Mouse (Mus musculus) T-helper 1 cell (primary cell): ENCODE measurements around the gene Kdsr.

Experiments
- in situ Hi-C: fragments of 300-600 bp; cut with MboI, MseI; formaldehyde crosslinking; loops from one replicate; pipeline ENCODE4 v1.15.1; 2025; ENCODE audit warnings: high pct_unique_total_duplicates

The Kdsr gene

GRCm38 (mm10) chr1:106759572-106760435 is at the start of gene Kdsr:
Gene Kdsr (minus strand): TSS chr1:106759727.
- in situ Hi-C loops: loop anchor here (5.0 to 10.0 kb wide), 3 partner anchors 37 to 685 kb away; partner anchors contain the start of gene Vps4b

DNA sequence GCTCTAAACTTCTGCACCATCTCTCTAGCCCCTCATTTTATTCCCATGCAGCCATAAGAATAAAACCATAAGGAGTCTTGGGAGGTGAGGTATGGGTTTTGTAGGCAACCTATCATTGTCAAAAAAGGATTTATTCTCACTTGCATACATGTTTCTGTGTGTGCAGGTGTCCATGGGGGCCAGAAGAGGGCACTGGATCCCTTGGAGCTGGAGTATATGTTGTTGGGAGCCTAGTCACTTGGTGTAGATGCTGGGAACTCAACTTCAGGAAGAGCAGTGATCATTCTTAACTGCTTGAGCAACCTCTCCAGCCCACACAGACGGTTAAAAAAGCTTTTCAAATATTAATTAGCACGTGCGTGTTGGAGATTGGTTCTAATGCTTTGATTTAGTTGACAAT is 40.4 kb upstream of the Kdsr start:
- in situ Hi-C loops: loop anchor here (5.0 kb wide), 1 partner anchor 43 kb away; the partner anchor contains the start of gene Kdsr

- in situ Hi-C loops: loop anchor here (5.0 kb wide), 1 partner anchor 42 kb away; the partner anchor contains the start of gene Kdsr
These were observed 39.9 kb upstream of the Kdsr start for GRCm38 (mm10) chr1:106799406-106799805.

DNA sequence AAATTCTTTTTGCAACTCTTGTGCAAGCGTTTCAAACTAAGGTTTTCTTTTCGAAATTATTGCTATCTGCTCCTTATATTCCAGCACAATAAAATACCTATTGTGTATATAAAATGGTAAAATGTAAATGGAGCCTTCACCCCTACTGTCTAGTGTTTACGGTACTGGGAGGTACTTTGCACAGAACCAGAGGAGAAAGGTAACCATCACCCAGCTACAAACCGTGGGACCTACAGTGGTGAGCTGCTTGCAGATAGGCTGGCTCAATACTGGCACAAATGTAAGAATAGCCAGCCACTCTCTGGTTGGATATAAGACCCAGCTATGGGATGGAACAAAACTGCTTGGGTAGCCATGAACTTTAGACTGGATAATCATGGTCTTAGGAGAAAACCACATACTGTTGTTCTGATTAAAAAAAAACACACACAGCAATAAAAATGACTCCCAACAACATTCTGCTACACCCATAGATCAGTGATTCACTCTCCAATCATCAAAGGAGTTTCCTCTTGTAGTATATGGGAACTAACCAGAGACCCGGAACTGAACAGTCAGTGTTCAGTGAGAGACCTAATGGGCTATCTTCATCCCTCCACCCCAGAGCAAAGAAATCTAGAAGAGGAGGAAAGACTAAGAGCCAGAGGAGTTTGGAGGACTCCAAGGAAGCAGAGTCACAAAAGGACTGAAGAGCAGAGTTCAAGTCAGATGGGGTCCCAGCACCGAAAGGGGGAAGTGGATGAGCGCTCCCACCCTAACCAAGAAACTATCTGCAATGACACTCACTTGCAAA is 37.7 kb upstream of the Kdsr start:
- in situ Hi-C loops: loop anchor here (5.0 kb wide), 1 partner anchor 40 kb away; the partner anchor contains the start of gene Kdsr

DNA sequence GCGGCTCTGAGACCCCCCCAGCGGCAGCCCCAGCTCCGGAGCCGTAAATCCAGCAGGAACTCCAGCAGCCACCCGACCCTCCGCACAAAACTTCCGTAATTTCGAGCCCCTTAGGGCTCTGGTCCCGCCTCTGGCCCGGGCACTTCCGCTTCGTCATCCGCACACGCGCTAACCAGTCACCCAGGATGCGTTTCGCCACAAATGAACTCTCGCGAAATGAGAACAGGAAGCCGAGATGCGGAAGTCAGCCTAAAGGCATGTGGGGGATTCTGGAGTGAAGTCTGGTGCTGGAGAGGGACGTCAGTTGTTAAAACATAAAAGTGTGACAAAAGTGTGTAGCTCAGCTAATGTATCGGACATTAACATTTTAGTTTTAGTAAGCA is 37.0 kb upstream of the Kdsr start, which contains the start of gene Vps4b:
Gene Vps4b, minus strand, starts transcription at position 187 of the 383 bp plus-strand sequence.
- in situ Hi-C loops: loop anchor here (5.0 kb wide), 1 partner anchor 39 kb away; the partner anchor contains the start of gene Kdsr

- in situ Hi-C loops: loop anchor here (5.0 kb wide), 1 partner anchor 39 kb away; the partner anchor contains the start of gene Kdsr
These were observed 36.4 kb upstream of the Kdsr start for GRCm38 (mm10) chr1:106795634-106796541.

- in situ Hi-C loops: no loop called here
These were observed 15.4 kb upstream of the Kdsr start for GRCm38 (mm10) chr1:106774896-106775295.

- in situ Hi-C loops: no loop called here
These were observed 14.6 kb upstream of the Kdsr start for GRCm38 (mm10) chr1:106774092-106774491.

GRCm38 (mm10) chr1:106768773-106769172 is 9.2 kb upstream of the Kdsr start:
- in situ Hi-C loops: no loop called here

- in situ Hi-C loops: no loop called here
These were observed 6.2 kb upstream of the Kdsr start for GRCm38 (mm10) chr1:106765771-106766170.

DNA sequence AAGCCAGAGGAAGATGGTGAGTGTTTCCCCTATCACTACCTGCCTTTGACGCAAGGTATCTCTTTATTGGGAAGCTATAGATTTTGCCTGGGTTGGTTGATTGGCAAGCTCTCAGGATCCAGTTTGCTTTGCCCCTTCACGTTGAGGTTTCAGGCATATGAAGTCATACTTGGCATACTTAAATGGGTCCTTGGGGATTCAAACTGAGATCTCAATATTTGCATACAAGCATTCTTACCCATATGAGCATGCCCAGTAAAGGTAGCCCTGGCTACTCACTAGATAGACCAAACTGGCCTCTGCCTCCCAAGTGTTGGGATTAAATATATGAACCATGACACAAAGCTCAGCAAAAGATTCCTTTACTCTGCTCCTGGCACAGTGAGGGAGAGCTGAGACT is 5.3 kb upstream of the Kdsr start:
- in situ Hi-C loops: no loop called here

DNA sequence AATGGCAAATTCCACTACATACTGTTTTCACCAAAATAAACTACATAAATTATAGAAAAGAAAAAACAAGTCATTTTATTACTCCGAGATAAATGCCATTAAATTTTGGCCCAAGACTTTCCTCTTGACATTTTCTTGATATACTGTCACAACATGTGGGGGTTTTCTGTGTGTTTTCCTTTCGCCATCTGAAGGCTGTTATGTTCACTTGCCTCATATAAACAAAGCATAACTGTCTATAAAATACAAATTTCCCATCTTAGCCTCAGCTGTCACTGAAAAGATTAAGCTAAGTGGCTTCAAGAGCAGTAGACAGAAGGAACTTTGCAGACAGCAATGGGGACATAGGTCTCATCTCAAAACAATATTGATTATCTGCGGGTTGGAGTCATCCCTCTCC is 4.8 kb upstream of the Kdsr start:
- in situ Hi-C loops: no loop called here

- in situ Hi-C loops: no loop called here
These were observed 1.2 kb upstream of the Kdsr start for GRCm38 (mm10) chr1:106760750-106761149.

GRCm38 (mm10) chr1:106758734-106759571 is 574 bp downstream of the Kdsr start:
- in situ Hi-C loops: loop anchor here (5.0 to 10.0 kb wide), 3 partner anchors 38 to 684 kb away; partner anchors contain the start of gene Vps4b

DNA sequence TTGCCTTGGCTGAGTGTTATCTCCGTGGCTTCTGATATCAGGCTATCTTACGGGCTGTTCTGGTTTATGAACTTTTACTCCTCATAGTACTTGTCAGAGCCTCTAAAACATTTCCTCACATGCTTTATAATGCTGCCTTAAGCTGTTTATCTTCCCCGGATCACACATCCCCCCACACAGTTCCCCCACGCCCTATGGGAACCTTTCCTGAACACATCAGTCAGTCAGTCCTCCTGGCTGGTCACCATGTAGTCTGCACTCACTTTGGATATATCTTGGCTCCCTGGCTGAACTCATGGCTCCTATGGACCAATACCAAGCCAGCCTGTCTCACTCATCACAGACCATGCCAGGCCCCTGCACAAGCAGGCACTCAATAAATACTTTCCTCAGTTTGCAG is 2.9 kb downstream of the Kdsr start:
- in situ Hi-C loops: loop anchor here (5.0 to 10.0 kb wide), 3 partner anchors 41 to 682 kb away; partner anchors contain the start of gene Vps4b

- in situ Hi-C loops: loop anchor here (10.0 kb wide), 1 partner anchor 677 kb away; no protein-coding TSS in a partner anchor
These were observed 7.5 kb downstream of the Kdsr start for GRCm38 (mm10) chr1:106752013-106752412.

DNA sequence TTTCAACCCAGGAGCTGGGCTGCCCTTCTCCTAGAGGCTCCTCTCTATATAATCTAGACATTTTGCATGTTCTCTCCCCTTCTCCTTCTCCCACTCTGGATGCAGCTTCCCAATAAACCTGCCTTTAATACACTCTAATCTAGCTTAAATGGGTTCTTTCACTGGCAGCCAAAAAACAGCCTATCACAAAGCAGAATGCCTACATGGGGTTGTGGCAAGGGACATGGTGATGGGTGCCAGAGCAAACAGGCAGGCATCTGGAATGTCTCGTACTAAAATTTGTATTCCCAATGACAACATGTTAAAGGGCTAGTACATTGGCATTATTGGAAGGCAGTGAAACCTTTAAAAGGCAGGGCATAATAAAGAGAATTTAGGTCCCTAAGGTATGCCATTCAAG is 8.9 kb downstream of the Kdsr start:
- in situ Hi-C loops: loop anchor here (10.0 kb wide), 1 partner anchor 676 kb away; no protein-coding TSS in a partner anchor

DNA sequence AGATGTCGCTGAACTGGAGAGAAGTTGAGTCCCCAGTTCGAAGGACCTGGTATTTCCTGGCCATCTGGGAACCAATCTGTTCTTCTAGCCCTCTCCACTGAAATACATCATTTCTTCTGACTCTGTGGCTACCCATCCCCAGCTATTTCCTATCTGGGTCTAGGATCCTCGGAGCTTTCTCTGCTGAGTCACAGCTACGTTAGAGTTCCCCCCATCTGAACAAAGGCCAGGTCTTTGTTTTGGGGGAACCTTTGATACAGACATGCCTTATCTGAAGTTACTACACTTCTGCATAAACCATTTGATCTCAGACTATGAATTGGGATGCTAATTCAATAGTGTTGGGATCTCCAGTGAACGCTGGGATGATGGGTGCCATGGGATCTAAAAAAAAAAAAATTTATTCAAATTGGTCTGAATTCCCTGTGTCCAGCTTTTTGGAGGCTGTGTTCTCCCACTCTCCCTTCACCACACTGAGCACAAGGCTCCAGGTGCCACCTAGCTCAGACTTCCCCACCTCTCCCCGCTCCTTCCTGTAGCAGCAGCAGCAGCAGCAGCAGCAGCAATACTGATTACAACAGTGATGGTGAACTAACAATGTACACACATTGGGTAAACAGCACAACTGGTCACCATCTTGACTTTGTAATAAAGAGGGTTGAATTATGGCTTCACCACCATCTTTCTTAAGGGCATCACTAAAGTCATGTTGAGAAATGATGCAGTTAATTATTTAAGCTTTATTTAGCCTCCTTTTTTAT is 10.8 kb downstream of the Kdsr start:
- in situ Hi-C loops: loop anchor here (10.0 kb wide), 1 partner anchor 1384 kb away; no protein-coding TSS in a partner anchor

- in situ Hi-C loops: loop anchor here (5.0 to 10.0 kb wide), 3 partner anchors 79 to 1378 kb away; no protein-coding TSS in a partner anchor
These were observed 16.5 kb downstream of the Kdsr start for GRCm38 (mm10) chr1:106742980-106743379.
